Mouse (Mus musculus) CD4-positive, CD25-positive, alpha-beta regulatory T cell (primary cell): Measurements from ENCODE around the gene Olfr142. TPM values are rescaled to one million over a fixed set of nuclear protein-coding genes. Genes with fewer than 3 reads are reported as not detected.

ENCODE experiments used
- polyA plus RNA-seq: library from polyadenylated mRNA; unstranded; fragments of 100-300 nt; shearing (Covaris generic); gene quantifications from one replicate; pipeline ENCODE4 v1.2.1, GENCODE M21; 2017

Gene Olfr142
- polyA plus RNA-seq, result not detected

GRCm38 (mm10) chr2:90257492-90257891, at the start of gene Olfr142:
Gene Olfr142 (minus strand): TSS chr2:90257592.

DNA sequence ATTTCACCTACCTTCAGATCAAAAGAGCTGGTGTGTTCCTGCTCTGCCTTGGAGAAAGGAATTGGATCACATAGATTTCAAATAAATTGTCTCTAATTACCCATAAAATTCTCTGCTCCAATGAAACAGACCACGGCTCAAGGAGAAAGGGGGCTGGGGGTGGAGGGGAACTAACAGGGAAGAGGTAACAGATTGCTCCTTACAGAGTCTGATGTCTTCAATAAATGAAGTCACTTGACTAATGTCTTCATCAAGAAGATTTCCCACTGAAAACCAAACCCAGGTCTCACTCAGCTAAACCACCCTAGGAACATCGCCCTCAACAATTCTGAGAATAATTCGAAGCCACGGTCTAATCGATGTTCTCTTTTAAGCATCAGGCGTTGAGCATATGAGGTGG, 35.3 kb upstream of the Olfr142 start, which contains the start of gene Olfr1272:
Gene Olfr1272 (minus strand): TSS at position 101 of the 400 bp plus-strand sequence.

GRCm38 (mm10) chr2:90270932-90271331, 13.5 kb upstream of the Olfr142 start, which contains the start of gene Olfr1271:
Gene Olfr1271 (minus strand): TSS chr2:90271032.

GRCm38 (mm10) chr2:90224393-90224792, 33.0 kb downstream of the Olfr142 start, which contains the start of gene Olfr1506:
Gene Olfr1506 (minus strand): TSS chr2:90224493.

Other genes with a start within 250 kb of the Olfr142 start
- gene Olfr1263, start 245.5 kb downstream of the Olfr142 start, polyA plus RNA-seq, result 0.08 TPM
- gene Olfr1264, start 232.0 kb downstream of the Olfr142 start, polyA plus RNA-seq, result not detected
- gene Olfr1265, start 222.3 kb downstream of the Olfr142 start, polyA plus RNA-seq, result not detected
- gene Olfr140, start 194.0 kb downstream of the Olfr142 start, polyA plus RNA-seq, result not detected
- not detected for gene Olfr1269, start 136.2 kb downstream of the Olfr142 start, polyA plus RNA-seq
- gene Olfr32, start 115.3 kb downstream of the Olfr142 start, polyA plus RNA-seq, result not detected
- gene Olfr1270, start 104.5 kb downstream of the Olfr142 start, polyA plus RNA-seq, result not detected
- not detected for gene Olfr1506, start 33.1 kb downstream of the Olfr142 start, polyA plus RNA-seq
- gene Olfr1271, start 13.4 kb upstream of the Olfr142 start, polyA plus RNA-seq, result 0.10 TPM
- not detected for gene Olfr1272, start 35.2 kb upstream of the Olfr142 start, polyA plus RNA-seq
- not detected for gene Gm13769, start 64.6 kb upstream of the Olfr142 start, polyA plus RNA-seq
- gene Olfr1274-ps, start 141.1 kb upstream of the Olfr142 start, polyA plus RNA-seq, result not detected